Mouse (Mus musculus): ENCODE measurements around the gene Vcpkmt.

Gene Vcpkmt

DNA sequence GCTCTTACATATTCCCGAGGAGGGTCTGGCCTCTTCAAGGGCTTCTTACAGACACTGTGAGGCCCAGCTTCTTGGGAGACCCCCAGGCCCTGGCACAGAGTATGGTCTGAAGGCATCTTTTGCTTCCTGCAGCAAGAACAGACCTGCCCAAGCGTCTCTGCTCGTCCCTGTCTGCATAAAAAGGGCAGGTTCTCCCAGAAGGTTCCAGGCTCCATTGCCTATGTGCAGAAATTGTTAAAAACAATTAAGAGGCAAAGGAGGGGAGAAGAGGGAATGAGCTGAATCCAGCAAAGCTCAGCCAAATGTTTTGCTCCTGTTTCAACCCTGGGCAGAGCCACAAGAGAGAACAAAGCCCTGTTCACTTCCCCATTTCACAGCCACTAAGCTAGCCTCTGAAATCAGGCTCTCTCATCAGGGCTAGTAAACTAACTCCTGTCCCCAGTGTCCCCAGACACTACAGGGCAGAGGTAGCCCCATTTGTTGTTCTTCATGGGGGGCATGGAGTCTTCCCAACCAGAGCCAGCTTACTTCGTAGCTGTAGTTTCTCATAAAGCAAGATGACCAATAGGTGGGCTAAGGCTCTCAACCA lies 44.4 kb downstream of the Vcpkmt start:
- no peak for DNase-seq (ENCODE audit: low spot score)

DNA sequence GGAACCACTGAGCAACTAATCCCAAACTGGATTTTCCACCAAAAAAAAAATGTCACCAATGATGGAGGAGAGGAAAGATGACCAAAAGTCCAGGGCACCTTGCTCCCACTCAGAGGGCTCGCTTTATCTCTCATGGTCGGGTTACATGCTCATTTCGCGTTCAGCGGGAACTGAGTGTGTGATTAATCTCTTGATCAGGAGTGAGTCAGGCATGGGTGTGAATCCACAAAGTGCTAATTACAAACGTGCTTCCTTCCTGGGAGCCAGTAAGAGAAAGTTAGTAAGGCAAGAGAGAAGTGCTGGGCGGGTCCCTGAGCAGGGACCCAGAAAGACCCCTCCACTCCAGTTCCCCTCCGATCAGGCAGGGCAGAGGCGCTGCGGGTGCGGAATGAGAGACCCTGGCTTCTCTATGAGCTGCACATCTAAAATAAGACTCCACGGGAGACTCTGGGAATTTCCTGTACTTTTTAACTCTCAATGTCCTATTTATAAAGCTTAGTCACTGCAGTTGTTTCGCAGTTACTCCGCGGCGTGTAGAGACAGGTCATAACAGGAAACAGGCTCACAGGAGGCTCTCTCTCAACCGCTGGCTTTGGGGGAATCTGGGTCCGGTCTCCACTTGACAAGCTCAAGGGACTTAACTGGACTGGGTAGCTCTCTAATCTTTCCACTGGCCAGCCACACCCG lies 45.0 kb downstream of the Vcpkmt start:
- DNase-seq (ENCODE audit: low spot score), result no peak

DNA sequence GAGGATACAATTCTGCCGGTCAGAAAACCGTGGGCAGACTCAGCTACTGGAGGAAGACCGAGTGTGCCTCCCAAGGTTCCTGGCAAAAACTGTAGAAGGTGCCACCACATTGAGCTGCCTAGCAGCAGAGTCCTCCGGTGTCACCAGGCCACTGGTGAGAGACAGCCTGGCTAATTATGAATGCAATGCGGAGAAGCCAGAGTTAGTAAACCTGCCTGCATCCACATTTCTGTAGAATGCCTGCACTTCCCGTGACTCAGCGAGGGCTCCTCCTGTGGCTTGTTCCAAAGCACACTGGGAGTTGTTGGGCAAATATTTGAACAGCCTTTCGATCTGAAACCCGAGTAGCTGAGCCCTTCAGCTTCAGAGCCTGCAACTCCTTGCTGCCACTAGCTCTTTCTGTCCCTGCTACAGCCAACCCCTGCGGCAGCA lies 45.6 kb downstream of the Vcpkmt start:
- no peak for DNase-seq (ENCODE audit: low spot score)

- no peak for DNase-seq (ENCODE audit: low spot score)
These were observed 46.1 kb downstream of the Vcpkmt start for GRCm38 (mm10) chr12:69536616-69537242.

DNA sequence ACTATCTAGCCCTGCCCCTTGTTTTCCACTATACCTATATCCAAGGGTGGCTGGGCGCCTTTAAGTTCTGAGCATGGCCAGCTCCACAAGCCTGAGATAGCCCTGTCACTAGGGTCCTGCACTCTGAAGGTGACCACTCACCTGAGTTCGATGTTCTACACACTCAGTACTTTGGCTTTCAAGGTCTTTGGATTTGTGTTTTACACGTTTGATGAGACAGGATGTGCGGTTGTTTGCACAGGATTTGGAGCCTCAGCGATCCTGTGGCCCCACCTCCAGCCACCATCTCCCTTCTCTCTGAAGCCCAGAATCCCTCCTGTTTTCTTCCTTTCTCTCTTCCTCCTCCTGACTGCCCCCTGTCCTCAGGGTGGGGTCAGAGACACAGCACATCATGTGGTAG lies 49.6 kb downstream of the Vcpkmt start:
- no peak for DNase-seq (ENCODE audit: low spot score)

- DNase-seq (ENCODE audit: low spot score), result no peak
These were observed 50.3 kb downstream of the Vcpkmt start for GRCm38 (mm10) chr12:69532530-69532929.

GRCm38 (mm10) chr12:69532091-69532490 lies 50.7 kb downstream of the Vcpkmt start:
- DNase-seq (ENCODE audit: low spot score), result no peak

DNA sequence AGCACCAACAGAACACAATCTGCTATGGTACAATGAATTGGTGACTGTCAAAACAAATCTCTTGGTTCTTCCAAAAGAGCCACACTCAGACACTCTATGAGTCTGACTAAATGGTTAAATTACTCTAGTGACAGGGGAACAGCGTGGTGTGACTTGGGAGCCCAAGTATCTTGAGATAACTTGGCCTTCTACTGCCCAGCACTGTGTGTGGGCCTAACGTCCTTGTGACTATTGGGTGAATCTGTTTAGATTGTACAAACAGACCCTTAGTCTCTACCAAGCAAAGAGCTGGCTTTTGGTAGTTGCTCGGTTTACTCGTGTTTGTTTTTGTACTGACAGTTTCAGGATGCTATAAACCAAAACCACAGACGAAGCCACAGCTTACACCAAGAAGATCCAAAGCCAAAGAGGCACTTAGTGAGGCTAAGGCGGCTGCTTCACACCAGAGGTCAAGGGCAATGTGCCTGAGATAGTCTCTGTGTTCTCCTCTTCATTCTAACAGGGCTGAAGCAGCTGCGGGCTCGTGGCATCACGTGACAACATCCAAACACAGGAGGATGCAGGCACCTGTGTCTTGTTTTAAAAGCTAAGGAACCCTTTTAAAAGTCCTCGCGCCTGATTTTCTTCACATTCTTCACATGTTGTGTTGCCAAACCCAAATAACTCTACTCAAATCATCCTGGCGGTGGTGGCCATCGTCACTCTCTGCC lies 53.0 kb downstream of the Vcpkmt start:
- no peak for DNase-seq (ENCODE audit: low spot score)

DNA sequence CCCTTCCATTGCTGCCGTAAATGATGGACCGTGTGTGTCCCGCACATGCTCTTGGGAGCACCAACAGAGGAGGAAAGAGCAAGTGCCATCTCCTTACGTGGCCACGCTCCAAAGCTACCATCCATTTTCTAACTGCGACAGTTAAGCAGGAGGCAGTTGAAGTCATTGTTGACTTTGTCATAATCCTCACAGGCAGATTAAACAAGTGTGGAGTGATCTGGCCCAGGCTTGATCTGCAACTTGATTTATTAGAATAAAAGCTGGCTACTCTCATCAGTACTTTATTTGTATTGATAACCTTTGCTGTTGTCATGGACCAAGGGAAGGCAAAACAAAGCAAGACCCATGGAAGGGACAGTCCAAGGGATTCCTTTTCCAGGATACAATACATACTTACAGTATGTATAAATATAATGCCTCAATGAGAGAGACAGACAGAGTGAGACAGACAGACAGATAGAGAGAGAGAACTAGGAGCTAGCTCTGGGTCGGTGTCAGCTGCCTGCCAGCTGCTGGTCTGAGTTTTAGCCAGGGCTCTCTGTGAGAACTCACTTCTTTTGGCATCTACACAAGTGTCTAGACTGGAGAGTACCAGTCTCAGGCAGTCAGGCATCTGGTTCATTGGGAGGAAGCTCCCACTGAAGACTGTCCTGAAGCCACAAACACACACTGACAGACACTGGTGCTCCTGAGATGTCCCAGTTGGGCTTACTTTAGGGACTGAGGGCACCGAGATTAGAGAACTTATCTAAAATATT lies 54.4 kb downstream of the Vcpkmt start:
- DNase-seq (ENCODE audit: low spot score), result no peak

Measured in testis, postnatal 14 days (tissue).